Comparison of ENCODE assay signal across 15 mouse cellular contexts in genomic region chr16:92764741-92765396, GRCm38 (mm10).
DNase-seq lines count a peak whose midpoint lies in the region; ATAC-seq and TF ChIP-seq lines count a peak whose summit lies in the region.
"Had no signal": no experiment of that assay in that cellular context is flagged by ENCODE, and none has a peak within 500 bp of the region (broad histone marks: within the 10 kb centered on the region; RNA-seq: fewer than 3 reads in every experiment).

No protein-coding gene starts in this region.

- no peaks in the 10 kb centered on the region for H3K9me3 ChIP-seq in liver, embryonic 14.5 days (ENCODE audit: control insufficient read depth, low read length)
- H3K9me3 ChIP-seq in hindbrain, embryonic 13.5 days = no peaks in the 10 kb centered on the region
- H3K9me3 ChIP-seq: midbrain, embryonic 13.5 days had no signal

- DNase-seq in thymus, postnatal 14 days = peak; percentile 54
- no peak for DNase-seq in thymus, adult 18-20 months
- DNase-seq in liver, embryonic 14.5 days (ENCODE audit: low read depth in 3 of 3, low spot score in 3 of 3) = peak; percentile 70 to 72 (median 71)
- peak; percentile 33 to 53 for DNase-seq in thymus, postnatal 36 days
- DNase-seq in gastrocnemius, adult 18-20 months (ENCODE audit: low spot score) = no peak
- no peak for DNase-seq in right cerebral cortex, postnatal 14 days
- DNase-seq: cerebellum, postnatal 10 days; heart, adult 18-20 months; heart, postnatal 10 days; kidney, postnatal 25 days; lung, postnatal 10 days had no signal

- H3K4me2 ChIP-seq in liver, embryonic 14.5 days (ENCODE audit: low read depth) = peak overlapping the region; percentile 63
- H3K4me2 ChIP-seq in hindbrain, embryonic 13.5 days = no peak overlapping the region
- H3K4me2 ChIP-seq: midbrain, embryonic 13.5 days had no signal

- peak overlapping the region; percentile 13 to 30; a peak in 1 of 4 replicates for H3K4me3 ChIP-seq in liver, embryonic 14.5 days (ENCODE audit: insufficient read depth in 1 of 2, low read depth in 2 of 2, low read length in 2 of 2)
- no peak overlapping the region for H3K4me3 ChIP-seq in hindbrain, embryonic 13.5 days
- H3K4me3 ChIP-seq: midbrain, embryonic 13.5 days had no signal

- H3K27ac ChIP-seq in liver, embryonic 14.5 days = peak overlapping the region; percentile 51
- no peak overlapping the region for H3K27ac ChIP-seq in hindbrain, embryonic 13.5 days
- H3K27ac ChIP-seq: midbrain, embryonic 13.5 days had no signal

- peak; percentile 90 for TF ChIP-seq EP300 in liver, embryonic 14.5 days (IDR thresholded peaks at IDR 0.05; ENCODE audit: low read depth)

- no peak overlapping the region for H3K9ac ChIP-seq in liver, embryonic 14.5 days (replicated peaks)
- H3K9ac ChIP-seq in hindbrain, embryonic 13.5 days = no peak overlapping the region
- H3K9ac ChIP-seq: midbrain, embryonic 13.5 days had no signal

- H3K36me3 ChIP-seq in liver, embryonic 14.5 days (replicated peaks; ENCODE audit: control insufficient read depth, insufficient read depth, low read depth) = no peaks in the 10 kb centered on the region
- no peaks in the 10 kb centered on the region for H3K36me3 ChIP-seq in hindbrain, embryonic 13.5 days
- H3K36me3 ChIP-seq: midbrain, embryonic 13.5 days had no signal

- H3K4me1 ChIP-seq in liver, embryonic 14.5 days (replicated peaks; ENCODE audit: control insufficient read depth in 2 of 2, insufficient read depth in 2 of 2, low read length in 1 of 2) = peaks cover 33 to 48% of the 10 kb centered on the region in 2 experiments
- H3K4me1 ChIP-seq in hindbrain, embryonic 13.5 days (replicated peaks) = no peaks in the 10 kb centered on the region
- H3K4me1 ChIP-seq: midbrain, embryonic 13.5 days had no signal

- H3K27me3 ChIP-seq in liver, embryonic 14.5 days (ENCODE audit: control insufficient read depth, insufficient read depth, low read length) = no peaks in the 10 kb centered on the region
- no peaks in the 10 kb centered on the region for H3K27me3 ChIP-seq in hindbrain, embryonic 13.5 days
- H3K27me3 ChIP-seq: midbrain, embryonic 13.5 days; Patski had no signal

- no peak for TF ChIP-seq CTCF in liver, embryonic 14.5 days (IDR thresholded peaks at IDR 0.05; ENCODE audit: low read depth)

- peak; percentile 75 for ATAC-seq in common myeloid progenitor, adult 5-6 weeks (replicated peaks; ENCODE audit: low read depth, poor library complexity, severe bottlenecking)
- ATAC-seq in liver, embryonic 14.5 days (ENCODE audit: insufficient read depth) = peak; percentile 90
- no peak for ATAC-seq in hindbrain, embryonic 13.5 days (ENCODE audit: low FRiP score)
- ATAC-seq: midbrain, embryonic 13.5 days; Patski had no signal

- 15% methylated on average over 13 of the region's 13 CpGs for WGBS in liver, embryonic 14.5 days (ENCODE audit: insufficient replicate concordance)
- 84% methylated on average over 13 of the region's 13 CpGs for WGBS in hindbrain, embryonic 13.5 days

Comparison
In these comparisons a context has a peak if more than half of its experiments do, and no peak if none do; other contexts are left out.
1. DNase-seq: peak in thymus, postnatal 14 days (single experiment), liver, embryonic 14.5 days (3 of 3) and thymus, postnatal 36 days (2 of 2); none in thymus, adult 18-20 months (0 of 2), gastrocnemius, adult 18-20 months (single experiment) and right cerebral cortex, postnatal 14 days (single experiment).